Mouse (Mus musculus) ES-E14 (cell line): Measurements from ENCODE around the gene Htr2b. TPM values are rescaled to one million over a fixed set of nuclear protein-coding genes. Genes with fewer than 3 reads are reported as not detected.

Experiments
- DNase-seq: peaks from one replicate; pipeline ENCODE4 v3.0.0-alpha.2; 2013; ENCODE audit warnings: low read depth, low spot score
- H3K27ac ChIP-seq: 2 replicates; pipeline ENCODE4 v1.5.1; 2012; ENCODE audit warnings: low read depth, mild to moderate bottlenecking, low read length, moderate library complexity, mixed read lengths; ENCODE audit not compliant: poor library complexity, insufficient read depth, severe bottlenecking
- H3K36me3 ChIP-seq: 2 replicates; pipeline ENCODE4 v1.6.1; 2012; ENCODE audit warnings: mild to moderate bottlenecking, low read length, moderate library complexity, mixed read lengths; ENCODE audit not compliant: control insufficient read depth, poor library complexity, insufficient read depth, severe bottlenecking
- H3K4me1 ChIP-seq, 2 experiments: fragments of 150-350 bp in 1 of 2; sonication (generic) in 1 of 2; 2 replicates each; pipeline ENCODE4 v1.6.1; 2012; ENCODE audit warnings: low read length in 2 of 2, mild to moderate bottlenecking in 1 of 2, mixed read lengths in 1 of 2; ENCODE audit not compliant: control insufficient read depth in 2 of 2, insufficient read depth in 2 of 2, poor library complexity in 1 of 2
- H3K4me3 ChIP-seq, 2 experiments: fragments of 150-350 bp in 1 of 2; sonication (generic) in 1 of 2; 2 replicates each; pipeline ENCODE4 v1.5.1; 2012; ENCODE audit warnings: low read length in 2 of 2, low read depth in 1 of 2, mild to moderate bottlenecking in 1 of 2, mixed read lengths in 1 of 2; ENCODE audit not compliant: insufficient read depth in 1 of 2, poor library complexity in 1 of 2, severe bottlenecking in 1 of 2
- H3K9ac ChIP-seq: 2 replicates; pipeline ENCODE4 v1.6.1; 2012; ENCODE audit warnings: low read depth, mild to moderate bottlenecking, low read length, mixed read lengths; ENCODE audit not compliant: poor library complexity, insufficient read depth, severe bottlenecking
- H3K9me3 ChIP-seq: fragments of 150-350 bp; sonication (generic); 2 replicates; pipeline ENCODE4 v1.6.1; 2012; ENCODE audit warnings: low read depth, mild to moderate bottlenecking, low read length; ENCODE audit not compliant: control insufficient read depth, insufficient read depth
- CHD2 ChIP-seq: IDR thresholded peaks from 2 replicates; pipeline ENCODE4 v1.6.1; 2014; ENCODE audit warnings: mild to moderate bottlenecking, low read depth, low read length, inconsistent platforms
- HCFC1 ChIP-seq: IDR thresholded peaks from 2 replicates; pipeline ENCODE4 v1.6.1; 2012; ENCODE audit warnings: low read length, inconsistent platforms, borderline replicate concordance; ENCODE audit not compliant: insufficient read depth
- MAFK ChIP-seq: IDR thresholded peaks from 2 replicates; pipeline ENCODE4 v1.6.1; 2014; ENCODE audit warnings: mild to moderate bottlenecking, low read depth, low read length, inconsistent platforms; ENCODE audit not compliant: insufficient read depth
- ZC3H11A ChIP-seq: IDR thresholded peaks from 2 replicates; pipeline ENCODE4 v1.6.1; 2012; ENCODE audit warnings: low read depth, mild to moderate bottlenecking, inconsistent platforms, low read length, borderline replicate concordance
- ZNF384 ChIP-seq: IDR thresholded peaks from 2 replicates; pipeline ENCODE4 v1.6.1; 2012; ENCODE audit warnings: low read depth, low read length, inconsistent platforms
- in situ Hi-C, 2 experiments: fragments of 600-800 bp; cut with MboI; formaldehyde crosslinking; loops; one replicate each; pipeline ENCODE4 v1.15.1; 2025; ENCODE audit warnings: low sequenced_read_pairs in 2 of 2, inconsistent platforms in 1 of 2; ENCODE audit not compliant: unreplicated experiment in 2 of 2
- total RNA-seq: library from RNA; depleted of rRNA; stranded (reverse); fragments of 300-350 nt; gene quantifications from 2 replicates; pipeline ENCODE4 v1.2.3, GENCODE M21; 2012

Htr2b gene
- total RNA-seq, 1 experiment = 0.13 TPM

- in situ Hi-C loops = no loop called here
- no peak within 1 kb of the TSS for H3K27ac ChIP-seq
- H3K9me3 ChIP-seq = no peaks in the 10 kb centered on the region
- H3K4me3 ChIP-seq = no peak within 1 kb of the TSS
- peaks cover 20% of the 10 kb centered on the region for H3K36me3 ChIP-seq
- no peak within 1 kb of the TSS for H3K9ac ChIP-seq
- TF ChIP-seq CHD2 (no peak), ZC3H11A (no peak)
- H3K4me1 ChIP-seq = no peaks in the 10 kb centered on the region
- no peak for DNase-seq
Measured at GRCm38 (mm10) chr1:86133337-86133736, 21.6 kb upstream of the Htr2b start, which contains the start of gene Gm21972. Gene Gm21972, plus strand, starts transcription at chr1:86133637.

DNA sequence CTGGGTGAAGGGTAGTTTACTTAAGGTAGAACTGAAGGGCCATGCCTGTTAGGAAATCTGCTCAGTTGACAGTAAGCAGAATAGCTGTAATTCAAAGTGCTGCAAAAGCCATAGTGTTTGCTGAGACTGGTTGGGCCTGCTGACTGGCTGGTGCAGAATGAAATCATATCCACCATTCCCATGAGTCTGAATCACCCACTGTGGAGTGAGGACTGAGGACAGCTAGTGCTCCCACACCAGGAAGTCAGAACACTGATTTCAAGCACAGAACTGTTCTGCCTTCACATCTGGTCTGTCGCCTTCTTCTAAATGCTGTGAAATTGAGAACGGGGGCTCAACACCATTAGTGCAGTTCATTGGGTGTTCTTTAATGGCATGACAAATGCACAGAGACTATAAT is 14.3 kb upstream of the Htr2b start:
- peaks cover 16% of the 10 kb centered on the region for H3K36me3 ChIP-seq
- TF ChIP-seq HCFC1 (no peak), MAFK (no peak), ZC3H11A (no peak), ZNF384 (no peak), CHD2 (no peak)
- H3K9me3 ChIP-seq = no peaks in the 10 kb centered on the region
- no peak overlapping the region for H3K27ac ChIP-seq
- DNase-seq = no peak
- in situ Hi-C loops = no loop called here
- no peak overlapping the region for H3K4me3 ChIP-seq
- H3K4me1 ChIP-seq = no peaks in the 10 kb centered on the region
- H3K9ac ChIP-seq = no peak overlapping the region

GRCm38 (mm10) chr1:86119549-86119948 is 7.8 kb upstream of the Htr2b start:
- no peak overlapping the region for H3K27ac ChIP-seq

GRCm38 (mm10) chr1:86114141-86114540 is 2.4 kb upstream of the Htr2b start:
- in situ Hi-C loops = no loop called here
- H3K9ac ChIP-seq = no peak overlapping the region
- no peaks in the 10 kb centered on the region for H3K9me3 ChIP-seq
- DNase-seq = no peak
- H3K27ac ChIP-seq = no peak overlapping the region
- TF ChIP-seq ZNF384 (no peak), ZC3H11A (no peak)
- no peaks in the 10 kb centered on the region for H3K4me1 ChIP-seq
- H3K36me3 ChIP-seq = peaks cover 6% of the 10 kb centered on the region
- H3K4me3 ChIP-seq = no peak overlapping the region

More at GRCm38 (mm10) chr1:86119549-86119948, 7.8 kb upstream of the Htr2b start:
- no peaks in the 10 kb centered on the region for H3K9me3 ChIP-seq
- in situ Hi-C loops = no loop called here
- DNase-seq = no peak
- H3K9ac ChIP-seq = no peak overlapping the region
- no peak overlapping the region for H3K4me3 ChIP-seq
- H3K36me3 ChIP-seq = peaks cover 17% of the 10 kb centered on the region
- no peak for TF ChIP-seq HCFC1
- TF ChIP-seq ZC3H11A = no peak
- no peak for TF ChIP-seq CHD2
- TF ChIP-seq ZNF384 = no peak
- TF ChIP-seq MAFK = no peak
- H3K4me1 ChIP-seq = no peaks in the 10 kb centered on the region

DNA sequence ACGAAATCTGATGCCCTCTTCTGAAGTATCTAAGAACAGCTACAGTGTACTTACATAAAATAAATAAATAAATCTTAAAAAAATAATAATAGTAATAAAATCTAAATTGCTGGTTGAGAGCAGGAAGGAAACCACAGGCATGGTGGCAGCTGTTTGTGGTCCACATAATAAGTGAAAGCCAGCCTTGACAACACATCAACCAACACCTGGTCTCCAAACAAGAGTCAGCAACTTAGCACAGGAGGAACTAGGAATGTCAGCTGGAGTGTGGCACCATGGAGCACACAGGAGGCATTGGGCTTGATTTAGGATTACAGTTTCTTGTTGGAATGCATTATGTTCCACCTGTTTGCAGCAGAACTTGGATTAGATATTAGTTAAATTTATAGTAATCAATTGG is 6.7 kb downstream of the Htr2b start:
- no peak for DNase-seq
- H3K9ac ChIP-seq = no peak overlapping the region
- no peak overlapping the region for H3K27ac ChIP-seq
- in situ Hi-C loops = no loop called here
- no peak for TF ChIP-seq MAFK
- TF ChIP-seq ZNF384 = no peak
- no peak for TF ChIP-seq ZC3H11A
- no peak for TF ChIP-seq CHD2
- no peak for TF ChIP-seq HCFC1
- H3K36me3 ChIP-seq = no peaks in the 10 kb centered on the region; the same call in 1 of the 2 replicates
- no peak overlapping the region for H3K4me3 ChIP-seq
- H3K9me3 ChIP-seq = no peaks in the 10 kb centered on the region
- H3K4me1 ChIP-seq = no peaks in the 10 kb centered on the region
